Mouse (Mus musculus) adrenal gland (tissue): ENCODE measurements around the gene Capn7.

Experiments used
- intact Hi-C: fragments of 180-260 bp; cut with DNase I; formaldehyde crosslinking; loops from one replicate; pipeline ENCODE4 v1.15.1; 2025

Capn7 gene

GRCm38 (mm10) chr14:31412651-31413056 lies 76.2 kb downstream of the Capn7 start:
- intact Hi-C loops, result no loop called here

GRCm38 (mm10) chr14:31413475-31414086 lies 77.1 kb downstream of the Capn7 start:
- intact Hi-C loops, result no loop called here

- intact Hi-C loops, result no loop called here
Observed at GRCm38 (mm10) chr14:31414235-31414966, 78.0 kb downstream of the Capn7 start.

- intact Hi-C loops, result no loop called here
Observed at GRCm38 (mm10) chr14:31414967-31415376, 78.5 kb downstream of the Capn7 start.

GRCm38 (mm10) chr14:31416411-31416810 lies 80.0 kb downstream of the Capn7 start:
- intact Hi-C loops, result no loop called here

GRCm38 (mm10) chr14:31416835-31417549 lies 80.6 kb downstream of the Capn7 start:
- intact Hi-C loops, result no loop called here

GRCm38 (mm10) chr14:31419279-31419678 lies 82.8 kb downstream of the Capn7 start:
- intact Hi-C loops, result no loop called here

- intact Hi-C loops, result no loop called here
Observed at GRCm38 (mm10) chr14:31420135-31420534, 83.7 kb downstream of the Capn7 start.

- intact Hi-C loops, result no loop called here
Observed at GRCm38 (mm10) chr14:31420562-31420961, 84.1 kb downstream of the Capn7 start.

GRCm38 (mm10) chr14:31420985-31421384 lies 84.5 kb downstream of the Capn7 start:
- intact Hi-C loops, result no loop called here
